Mouse (Mus musculus): ENCODE results near the gene Zcwpw1. TPM values are rescaled to one million over a fixed set of nuclear protein-coding genes. Genes with fewer than 3 reads are reported as not detected.

Gene Zcwpw1
- total RNA-seq, 2 experiments from 2014 or later, result 4.8 to 6.3 TPM

GRCm38 (mm10) chr5:137783901-137784540, 3.6 kb upstream of the Zcwpw1 start:
- no peak for DNase-seq (ENCODE audit: low spot score in 2 of 2)

DNA sequence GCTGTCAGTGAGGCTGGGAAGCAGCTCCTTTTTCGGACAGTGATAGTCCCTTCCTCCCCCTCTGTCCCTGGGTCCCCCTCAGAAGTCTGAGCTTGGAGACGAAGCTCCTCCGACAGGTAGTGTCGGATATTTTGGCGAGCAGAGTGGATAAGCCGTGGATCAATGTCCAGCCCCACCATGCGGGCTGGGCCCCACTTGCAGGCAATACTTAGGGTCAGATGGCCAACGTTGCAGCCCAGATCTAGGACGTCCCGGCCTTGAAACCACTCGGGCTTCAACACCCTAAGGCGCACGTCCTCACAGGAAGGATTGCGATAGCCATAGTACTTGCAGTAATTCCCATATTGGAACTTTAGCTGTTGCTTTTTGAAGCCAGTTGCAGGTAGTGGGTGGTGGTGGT, 3.1 kb upstream of the Zcwpw1 start:
- DNase-seq (ENCODE audit: low spot score in 2 of 2), result no peak

DNA sequence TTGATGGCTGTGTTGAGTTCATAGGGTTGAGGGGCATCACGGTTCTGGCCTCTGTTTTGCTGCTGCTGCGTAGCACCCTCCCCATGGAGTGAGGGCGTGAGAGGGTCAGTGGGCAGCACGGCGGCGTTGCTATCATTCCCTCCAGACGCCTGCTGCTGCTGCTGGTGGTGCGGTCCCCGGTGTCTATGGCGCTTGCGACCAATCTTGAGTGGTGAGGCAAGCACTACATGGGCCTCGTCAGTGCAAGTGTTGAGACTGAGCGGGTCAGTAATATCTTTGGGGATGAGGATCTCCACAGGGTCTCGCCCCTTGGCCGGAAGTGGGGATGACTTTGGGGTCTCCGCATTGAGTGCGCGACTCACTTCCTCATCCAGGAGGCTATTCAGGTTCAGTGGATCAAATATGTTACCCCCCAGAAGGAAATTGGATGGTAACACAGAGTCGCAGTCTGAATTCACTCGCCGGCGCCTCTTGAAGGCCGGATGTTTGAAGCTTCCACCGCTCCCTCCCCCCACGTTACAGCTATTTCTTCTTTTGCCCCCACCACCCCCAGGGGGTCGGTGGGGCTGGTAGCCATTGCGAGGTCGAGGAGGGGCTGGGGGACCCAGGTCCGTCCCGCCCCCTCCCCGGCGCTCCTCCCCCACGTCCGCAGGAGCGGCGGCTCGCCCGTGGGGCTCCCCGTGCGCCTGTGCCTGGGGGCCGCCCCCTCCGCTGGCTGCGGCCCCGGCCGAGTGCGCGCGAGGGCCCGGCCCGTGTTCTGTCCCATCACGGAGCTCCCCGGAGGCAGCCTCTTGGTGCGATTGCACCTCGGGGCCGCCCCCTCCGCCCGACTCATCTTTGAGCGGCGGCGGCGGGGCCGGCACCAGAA, 2.2 kb upstream of the Zcwpw1 start:
- DNase-seq (ENCODE audit: low spot score in 2 of 2), result peak in 1 of 2 experiments; percentile 52

GRCm38 (mm10) chr5:137786109-137786942, 1.3 kb upstream of the Zcwpw1 start:
- peak; percentile 99 to 100 for DNase-seq (ENCODE audit: low spot score in 2 of 2)

DNA sequence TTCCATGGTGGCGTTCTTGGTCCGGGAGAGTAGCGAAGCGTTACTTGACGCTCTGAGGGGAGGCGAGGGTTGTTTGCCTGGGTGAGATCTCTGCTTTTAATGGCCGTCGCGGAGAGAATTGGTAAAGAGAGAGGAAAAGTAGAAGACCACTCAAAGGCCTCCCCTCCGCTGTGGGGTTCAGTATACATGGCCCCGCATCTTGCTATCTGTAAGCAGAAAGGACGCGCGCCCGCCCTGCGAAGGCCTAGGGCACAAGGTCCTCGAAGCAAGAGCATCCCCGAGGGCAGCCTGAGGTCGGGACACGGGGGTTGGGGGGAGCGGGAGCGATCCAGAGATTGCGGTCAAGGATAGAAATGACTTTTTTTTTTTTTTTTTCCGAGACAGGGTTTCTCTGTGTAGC, 573 bp downstream of the Zcwpw1 start:
- no peak for DNase-seq (ENCODE audit: low spot score in 2 of 2)

DNA sequence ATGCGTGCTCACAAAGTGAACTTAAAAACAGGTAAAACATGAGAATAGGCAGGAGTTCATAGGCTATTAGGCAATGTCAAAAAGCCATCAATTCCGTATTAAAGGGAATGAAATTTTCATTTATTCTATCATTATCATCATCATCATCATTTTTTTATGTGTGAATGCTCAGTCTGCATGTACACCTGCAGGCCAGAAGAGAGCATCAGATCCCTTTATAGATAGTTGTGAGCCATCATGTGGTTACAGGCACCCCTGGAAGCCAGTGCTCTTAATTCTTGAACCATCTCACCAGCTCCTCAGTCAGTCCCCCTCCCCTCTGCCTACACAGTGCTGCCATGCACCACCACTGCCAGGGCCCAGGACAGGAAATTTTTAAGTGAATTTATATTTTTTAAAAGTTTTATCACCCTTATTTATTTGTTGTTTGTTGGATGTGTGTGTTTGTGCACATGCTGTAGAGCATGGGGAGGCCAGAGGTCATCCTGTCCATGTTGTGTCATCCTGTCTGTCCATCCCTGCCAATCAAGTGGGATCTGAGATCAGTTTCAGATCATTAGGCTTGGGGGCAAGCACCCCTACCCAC, 1.4 kb downstream of the Zcwpw1 start:
- DNase-seq (ENCODE audit: low spot score in 2 of 2), result no peak

- no peak for DNase-seq (ENCODE audit: low spot score in 2 of 2)
These were observed 4.0 kb downstream of the Zcwpw1 start for GRCm38 (mm10) chr5:137791553-137791952.

DNA sequence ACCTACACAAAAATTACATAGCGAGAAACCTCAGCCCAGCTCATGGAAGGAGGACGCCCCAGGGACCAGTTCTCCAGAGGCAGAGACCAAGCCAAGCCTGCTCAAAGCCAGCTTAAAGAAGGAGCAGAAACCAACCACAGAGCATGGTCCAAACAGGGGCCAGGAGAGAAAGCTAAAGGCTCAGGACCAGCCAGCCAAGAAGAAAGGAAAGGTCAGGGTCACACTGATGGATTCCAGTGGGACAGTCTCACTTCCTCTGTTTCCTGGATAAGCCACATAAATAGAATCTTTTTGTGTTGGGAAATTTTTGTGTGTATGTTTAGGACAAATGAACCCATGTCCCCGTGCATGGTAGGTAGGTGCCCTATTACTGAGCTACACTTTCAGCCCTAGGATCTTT, 9.0 kb downstream of the Zcwpw1 start:
- DNase-seq (ENCODE audit: low spot score in 2 of 2), result no peak

- no peak for DNase-seq (ENCODE audit: low spot score in 2 of 2)
These were observed 13.3 kb downstream of the Zcwpw1 start for GRCm38 (mm10) chr5:137800917-137801316.

- DNase-seq (ENCODE audit: low spot score in 2 of 2), result no peak
These were observed 18.6 kb downstream of the Zcwpw1 start for GRCm38 (mm10) chr5:137806158-137806557.

DNA sequence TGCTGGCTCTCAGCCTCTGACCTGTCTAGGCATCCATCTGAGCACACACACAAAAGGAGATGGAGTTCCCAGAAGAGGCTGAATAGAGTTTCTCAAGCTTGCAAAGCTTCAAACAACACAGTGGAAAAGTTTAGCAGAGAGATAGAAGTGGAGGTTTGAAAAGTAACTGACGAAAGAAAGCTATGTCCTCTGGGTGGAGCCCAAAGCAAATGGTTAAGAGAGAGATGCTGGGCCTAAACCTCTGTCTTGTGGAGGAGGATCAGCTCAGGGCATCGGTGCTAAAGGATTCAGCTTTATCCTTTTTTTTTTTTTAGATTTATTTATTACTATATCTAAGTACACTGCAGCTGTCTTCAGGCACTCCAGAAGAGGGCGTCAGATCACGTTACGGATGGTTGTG, 20.7 kb downstream of the Zcwpw1 start:
- DNase-seq (ENCODE audit: low spot score in 2 of 2), result no peak

- DNase-seq (ENCODE audit: low spot score in 2 of 2), result no peak
These were observed 30.0 kb downstream of the Zcwpw1 start for GRCm38 (mm10) chr5:137817466-137818222.

- DNase-seq (ENCODE audit: low spot score in 2 of 2), result no peak
These were observed 34.5 kb downstream of the Zcwpw1 start for GRCm38 (mm10) chr5:137822126-137822525.

GRCm38 (mm10) chr5:137822602-137823001, 35.0 kb downstream of the Zcwpw1 start:
- no peak for DNase-seq (ENCODE audit: low spot score in 2 of 2)

GRCm38 (mm10) chr5:137823455-137824045, 36.0 kb downstream of the Zcwpw1 start:
- DNase-seq (ENCODE audit: low spot score in 2 of 2), result no peak

GRCm38 (mm10) chr5:137825030-137825429, 37.4 kb downstream of the Zcwpw1 start:
- no peak for DNase-seq (ENCODE audit: low spot score in 2 of 2)

DNA sequence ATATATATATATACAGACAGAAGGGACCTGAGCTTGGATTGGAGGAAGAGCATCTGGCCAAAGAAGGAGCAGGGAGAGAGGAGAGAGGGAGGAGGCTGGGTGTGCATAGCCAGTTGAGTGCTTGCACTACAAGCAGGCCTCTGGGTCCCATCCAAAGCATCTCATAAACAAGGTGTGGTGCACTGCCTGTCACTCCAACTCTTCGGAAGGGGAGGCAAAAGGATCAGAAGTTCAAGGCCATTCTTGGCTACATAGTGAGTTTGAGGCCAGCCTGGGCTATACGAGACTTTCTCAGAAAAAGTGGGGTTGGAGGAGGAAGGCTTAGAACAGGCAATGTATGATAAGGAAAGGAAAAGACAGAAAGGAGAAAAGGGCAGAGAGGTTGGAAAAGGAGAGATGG, 38.4 kb downstream of the Zcwpw1 start:
- DNase-seq (ENCODE audit: low spot score in 2 of 2), result no peak

DNA sequence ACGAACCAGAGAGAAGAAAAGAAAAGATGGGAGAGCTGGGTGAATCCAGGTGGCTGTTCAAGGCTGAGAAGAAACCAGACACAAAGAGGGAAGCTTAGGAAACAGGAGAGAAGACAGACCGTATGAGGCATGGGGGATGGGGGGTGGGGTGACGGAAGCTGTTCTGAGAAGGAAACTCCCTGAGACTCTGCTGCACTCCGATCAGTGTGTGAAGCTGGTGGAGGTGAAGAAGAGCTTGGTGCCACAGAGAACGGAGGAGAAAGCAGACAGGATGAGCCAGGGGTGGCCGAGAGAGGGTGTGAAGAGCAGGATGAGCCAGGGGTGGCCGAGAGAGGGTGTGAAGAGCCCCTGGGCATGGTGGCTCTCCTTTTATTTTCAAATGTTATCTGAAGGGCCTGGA, 38.8 kb downstream of the Zcwpw1 start:
- no peak for DNase-seq (ENCODE audit: low spot score in 2 of 2)

DNA sequence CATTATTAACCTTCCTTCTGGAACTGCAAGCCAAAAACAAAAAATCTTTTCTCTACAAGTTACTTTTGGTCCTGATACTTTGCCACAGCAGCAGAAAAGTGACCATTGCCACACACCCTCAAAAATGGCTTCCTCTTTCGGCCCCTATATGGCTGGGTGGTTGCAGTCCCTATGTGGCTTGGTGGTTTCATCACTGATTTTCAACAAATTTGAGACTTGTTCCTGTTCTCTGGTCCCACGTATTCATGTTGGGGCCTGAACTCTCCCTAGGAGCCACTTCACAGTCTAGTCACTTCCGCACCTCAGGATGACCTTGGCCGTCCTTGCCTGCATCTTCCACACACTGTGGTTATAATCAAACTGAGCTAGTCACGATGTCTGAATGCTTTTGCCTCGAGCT, 41.1 kb downstream of the Zcwpw1 start:
- no peak for DNase-seq (ENCODE audit: low spot score in 2 of 2)

DNA sequence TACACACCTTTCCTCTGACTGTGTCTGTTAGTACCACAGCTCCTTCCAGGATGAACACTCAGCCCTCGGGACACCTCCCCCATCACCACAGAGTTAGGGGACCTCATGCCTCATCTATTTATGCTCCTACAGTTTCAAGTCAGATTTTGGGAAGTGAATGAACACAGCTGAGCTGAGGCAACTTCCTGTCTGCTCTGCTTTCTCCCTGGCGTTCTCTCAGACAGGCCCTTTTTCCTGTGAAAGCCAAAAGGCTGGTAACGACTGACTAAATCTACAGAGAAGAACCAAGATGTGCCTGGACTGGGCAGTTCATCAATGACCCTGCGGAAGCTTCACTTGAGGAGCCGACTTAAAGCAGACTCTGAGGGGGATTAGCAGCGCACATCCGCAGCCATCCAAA, 42.6 kb downstream of the Zcwpw1 start:
- no peak for DNase-seq (ENCODE audit: low spot score in 2 of 2)
